Mouse (Mus musculus) forebrain, embryonic 12.5 days (tissue): ENCODE results near the gene Gm21988. TPM values are rescaled to one million over a fixed set of nuclear protein-coding genes. Genes with fewer than 3 reads are reported as not detected.

Experiments used
- ATAC-seq: fragments of 200-750 bp; cut with Nextera tagmentation; 2 replicates; pipeline ENCODE4 v1.8.0; 2017; ENCODE audit warnings: moderate TSS enrichment; ENCODE audit not compliant: low FRiP score
- H3K27ac ChIP-seq: fragments of 300-500 bp; sonication (generic); 2 replicates; pipeline ENCODE4 v1.5.1; 2016; ENCODE audit warnings: mild to moderate bottlenecking
- H3K27me3 ChIP-seq: fragments of 300-500 bp; sonication (generic); 2 replicates; pipeline ENCODE4 v1.6.1; 2016; ENCODE audit warnings: mild to moderate bottlenecking
- H3K36me3 ChIP-seq: fragments of 300-500 bp; sonication (generic); replicated peaks from 2 replicates; pipeline ENCODE4 v1.6.1; 2016; ENCODE audit warnings: mild to moderate bottlenecking
- H3K4me1 ChIP-seq: fragments of 300-500 bp; sonication (generic); 2 replicates; pipeline ENCODE4 v1.6.1; 2016
- H3K4me2 ChIP-seq: fragments of 300-500 bp; sonication (generic); 2 replicates; pipeline ENCODE4 v1.6.1; 2016; ENCODE audit warnings: mild to moderate bottlenecking, moderate library complexity
- H3K4me3 ChIP-seq: fragments of 300-500 bp; sonication (generic); replicated peaks from 2 replicates; pipeline ENCODE4 v1.5.1; 2016; ENCODE audit warnings: mild to moderate bottlenecking
- H3K9ac ChIP-seq: fragments of 300-500 bp; sonication (generic); 2 replicates; pipeline ENCODE4 v1.6.1; 2016; ENCODE audit warnings: mild to moderate bottlenecking
- H3K9me3 ChIP-seq: fragments of 300-500 bp; sonication (generic); 2 replicates; pipeline ENCODE4 v1.6.1; 2016
- WGBS: fragments of 180-500 bp; shearing (Covaris S2); methylation state at CpG from one replicate; pipeline ENCODE4 v1.1.7; 2016; 5-methylcytosine and 5-hydroxymethylcytosine counted together
- microRNA counts: library from miRNA; unstranded; fragments of <30 nt; microRNA quantifications from one replicate; lab custom pipeline; 2017
- microRNA-seq: library from miRNA; unstranded; fragments of <30 nt; microRNA quantifications from one replicate; pipeline ENCODE4, GENCODE M21; 2017
- polyA plus RNA-seq: library from polyadenylated mRNA; unstranded; fragments of >200 nt; fragmentation: Nextera tagmentation; extraction: Ambion mirVana; gene quantifications from 2 replicates; pipeline ENCODE4 v1.2.1, GENCODE M21; 2016

Gene Gm21988
- polyA plus RNA-seq, 1 experiment from 2014 or later, result 11.2 TPM

DNA sequence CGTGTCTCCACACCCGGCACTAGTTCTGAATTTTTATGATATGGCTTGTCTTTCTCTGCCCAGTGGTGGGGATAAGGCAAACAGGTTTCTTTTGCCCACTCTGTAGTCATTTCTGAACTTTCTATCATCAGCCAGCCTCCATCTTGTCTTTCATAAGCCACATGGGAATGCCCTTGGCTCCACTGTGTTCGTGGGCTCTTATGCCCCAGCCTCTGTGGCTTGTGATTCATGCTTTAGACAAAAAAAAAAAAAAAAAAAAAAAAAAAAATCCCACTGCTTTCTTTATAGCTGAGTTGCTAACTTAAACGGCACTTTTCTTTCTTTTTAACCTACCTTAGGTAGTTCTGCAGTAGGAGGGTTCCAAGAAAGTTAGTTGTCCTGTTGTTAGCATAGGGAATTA lies 47.5 kb downstream of the Gm21988 start:
- ATAC-seq, result no peak
- WGBS, result 86% methylated on average over 4 of the region's 4 CpGs

DNA sequence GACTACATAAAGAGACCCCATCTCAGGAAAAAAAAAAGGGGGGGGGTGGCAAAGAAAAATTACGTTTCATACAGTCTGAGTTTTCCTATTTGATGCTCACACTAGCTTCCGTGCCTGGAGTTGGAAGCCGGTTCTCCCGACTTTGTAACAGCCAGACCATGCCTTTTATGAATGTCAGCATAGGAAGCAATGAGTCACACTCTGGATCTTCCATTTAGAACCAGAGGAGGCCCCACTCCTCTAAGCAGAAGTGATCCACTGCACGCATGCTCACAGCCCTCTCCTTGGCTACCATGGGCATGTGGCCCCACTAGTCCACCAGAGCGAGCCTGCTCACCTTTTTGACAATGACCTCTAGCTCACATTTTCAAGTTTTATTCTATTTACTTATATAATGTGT lies 48.4 kb downstream of the Gm21988 start:
- H3K4me3 ChIP-seq, result no peak overlapping the region
- H3K27ac ChIP-seq, result no peak overlapping the region
- no peak overlapping the region for H3K9ac ChIP-seq
- no peaks in the 10 kb centered on the region for H3K27me3 ChIP-seq
- H3K4me2 ChIP-seq, result no peak overlapping the region
- no peaks in the 10 kb centered on the region for H3K9me3 ChIP-seq
- no peaks in the 10 kb centered on the region for H3K36me3 ChIP-seq
- no peak for ATAC-seq
- no peaks in the 10 kb centered on the region for H3K4me1 ChIP-seq
- 83% methylated on average over 6 of the region's 6 CpGs for WGBS

More for the DNA sequence above, 47.5 kb downstream of the Gm21988 start:
- H3K4me3 ChIP-seq, result no peak overlapping the region
- no peaks in the 10 kb centered on the region for H3K36me3 ChIP-seq
- H3K9ac ChIP-seq, result no peak overlapping the region
- H3K9me3 ChIP-seq, result no peaks in the 10 kb centered on the region
- H3K4me2 ChIP-seq, result no peak overlapping the region
- no peaks in the 10 kb centered on the region for H3K4me1 ChIP-seq
- H3K27me3 ChIP-seq, result no peaks in the 10 kb centered on the region
- H3K27ac ChIP-seq, result no peak overlapping the region

DNA sequence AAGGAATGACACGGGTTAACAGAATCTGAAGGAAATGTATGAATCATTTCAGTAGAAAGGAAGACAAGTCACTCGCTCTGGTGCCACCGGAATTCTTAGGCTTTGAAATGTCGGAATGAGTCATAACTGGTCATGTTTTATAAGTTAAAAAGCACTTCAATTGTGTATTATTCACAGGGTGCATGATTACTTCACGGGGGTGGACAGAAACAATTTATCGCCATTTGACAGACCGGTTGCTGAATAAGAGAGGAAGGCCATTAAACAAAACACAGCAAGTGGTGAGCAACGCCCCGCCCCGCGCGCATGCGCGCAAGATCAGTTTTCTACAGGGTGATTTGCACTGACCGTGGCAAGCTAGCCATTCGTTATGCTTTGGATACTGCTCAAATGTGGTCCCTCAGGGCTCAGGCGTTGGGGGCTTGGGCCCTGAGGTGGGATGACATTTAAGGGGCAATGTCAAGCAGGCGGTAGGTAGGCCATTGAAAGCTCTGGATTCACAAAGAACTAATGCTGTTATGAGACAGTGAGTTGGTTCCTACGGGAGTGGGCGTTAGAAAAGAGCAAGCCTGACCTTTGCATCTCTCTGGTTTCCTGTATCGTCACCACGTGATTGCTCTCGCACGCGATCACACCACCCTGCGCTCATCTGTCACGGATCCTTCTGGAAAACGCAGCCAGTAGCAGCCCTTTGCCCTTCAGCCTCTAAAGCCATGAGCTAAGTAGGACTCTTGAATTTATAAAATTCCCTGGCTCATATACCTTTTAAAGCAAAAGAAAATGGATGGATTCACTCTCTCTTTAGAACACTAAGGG lies 50.1 kb downstream of the Gm21988 start:
- no peaks in the 10 kb centered on the region for H3K4me1 ChIP-seq
- no peak overlapping the region for H3K4me2 ChIP-seq
- H3K4me3 ChIP-seq, result no peak overlapping the region
- H3K27ac ChIP-seq, result no peak overlapping the region
- H3K9me3 ChIP-seq, result no peaks in the 10 kb centered on the region
- H3K9ac ChIP-seq, result no peak overlapping the region
- no peak for ATAC-seq
- no peaks in the 10 kb centered on the region for H3K27me3 ChIP-seq
- H3K36me3 ChIP-seq, result no peaks in the 10 kb centered on the region
- 88% methylated on average over 28 of the region's 28 CpGs for WGBS

MicroRNA genes within 50 kb of the gene (microRNA counts, 519-probe panel; counts per million panel counts)
- microRNA mmu-miR-195 (lab: Ali Mortazavi, UCI) (not detected), microRNA mmu-miR-497 (lab: Ali Mortazavi, UCI) (not detected)

Small RNAs within 50 kb of the gene (microRNA-seq; reads per million reads assigned to microRNA genes)
- gene Mir195a (370 reads per million, percentile 65 among the genes with 10 or more reads in this experiment), gene Mir497 (not detected), gene Mir497b (not detected)

Other genes with a start within 250 kb of the Gm21988 start
- 527 and 539 TPM in 2 replicates for gene Gabarap, start 248.7 kb downstream of the Gm21988 start, polyA plus RNA-seq
- 91.3 and 99.1 TPM in 2 replicates for gene Phf23, start 244.1 kb downstream of the Gm21988 start, polyA plus RNA-seq
- 45.2 and 46.6 TPM in 2 replicates for gene Dvl2, start 239.2 kb downstream of the Gm21988 start, polyA plus RNA-seq
- gene Acadvl, start 224.4 kb downstream of the Gm21988 start, polyA plus RNA-seq, result 43.5 and 48.4 TPM in 2 replicates
- 20.3 and 24.9 TPM in 2 replicates for gene Dlg4, start 222.9 kb downstream of the Gm21988 start, polyA plus RNA-seq
- gene Asgr1, start 185.7 kb downstream of the Gm21988 start, polyA plus RNA-seq, result 0.63 and 0.75 TPM in 2 replicates
- not detected in 2 replicates for gene Asgr2, start 147.2 kb downstream of the Gm21988 start, polyA plus RNA-seq
- not detected in 2 replicates for gene Mgl2, start 109.5 kb downstream of the Gm21988 start, polyA plus RNA-seq
- gene Clec10a, start 83.6 kb downstream of the Gm21988 start, polyA plus RNA-seq, result 0.17 and 0.33 TPM in 2 replicates
- gene Slc16a11, start 27.1 kb downstream of the Gm21988 start, polyA plus RNA-seq, result 1.5 and 2.5 TPM in 2 replicates
- 14.3 and 14.4 TPM in 2 replicates for gene Slc16a13, start 18.8 kb downstream of the Gm21988 start, polyA plus RNA-seq
- 5.7 and 5.9 TPM in 2 replicates for gene Bcl6b, start 10.0 kb downstream of the Gm21988 start, polyA plus RNA-seq
- 203 and 215 TPM in 2 replicates for gene 0610010K14Rik, start 1.9 kb downstream of the Gm21988 start, polyA plus RNA-seq
- gene Rnasek, start within 50 bp of the Gm21988 start, polyA plus RNA-seq, result 151 and 152 TPM in 2 replicates
- 1.3 and 1.6 TPM in 2 replicates for gene Alox12, start 15.5 kb upstream of the Gm21988 start, polyA plus RNA-seq
- gene Alox12e, start 82.8 kb upstream of the Gm21988 start, polyA plus RNA-seq, result not detected in 2 replicates
- gene Alox15, start 112.2 kb upstream of the Gm21988 start, polyA plus RNA-seq, result 0.08 and 0.34 TPM in 2 replicates
- gene Pelp1, start 170.2 kb upstream of the Gm21988 start, polyA plus RNA-seq, result 40.3 and 46.2 TPM in 2 replicates
- gene Arrb2, start 192.8 kb upstream of the Gm21988 start, polyA plus RNA-seq, result 36.9 and 40.5 TPM in 2 replicates
- 32.1 and 32.5 TPM in 2 replicates for gene Med11, start 212.1 kb upstream of the Gm21988 start, polyA plus RNA-seq
- gene Zmynd15, start 219.6 kb upstream of the Gm21988 start, polyA plus RNA-seq, result 0.35 and 0.43 TPM in 2 replicates
- 0.74 and 1.0 TPM in 2 replicates for gene Cxcl16, start 220.2 kb upstream of the Gm21988 start, polyA plus RNA-seq